Mouse (Mus musculus) cerebellum, adult 2 months (tissue): ENCODE measurements around the gene 4930524J08Rik.

Experiments
- CTCF ChIP-seq: fragments of 200-500 bp; IDR thresholded peaks from 2 replicates; pipeline ENCODE4 v1.5.1; 2011; ENCODE audit warnings: low read depth, mild to moderate bottlenecking, control low read depth, low read length, moderate library complexity, borderline replicate concordance; ENCODE audit not compliant: insufficient read depth
- POLR2A ChIP-seq: fragments of 200-500 bp; IDR thresholded peaks from 2 replicates; pipeline ENCODE4 v1.6.1; 2011; ENCODE audit warnings: low read length, control low read depth, borderline replicate concordance; ENCODE audit not compliant: insufficient read depth

DNA sequence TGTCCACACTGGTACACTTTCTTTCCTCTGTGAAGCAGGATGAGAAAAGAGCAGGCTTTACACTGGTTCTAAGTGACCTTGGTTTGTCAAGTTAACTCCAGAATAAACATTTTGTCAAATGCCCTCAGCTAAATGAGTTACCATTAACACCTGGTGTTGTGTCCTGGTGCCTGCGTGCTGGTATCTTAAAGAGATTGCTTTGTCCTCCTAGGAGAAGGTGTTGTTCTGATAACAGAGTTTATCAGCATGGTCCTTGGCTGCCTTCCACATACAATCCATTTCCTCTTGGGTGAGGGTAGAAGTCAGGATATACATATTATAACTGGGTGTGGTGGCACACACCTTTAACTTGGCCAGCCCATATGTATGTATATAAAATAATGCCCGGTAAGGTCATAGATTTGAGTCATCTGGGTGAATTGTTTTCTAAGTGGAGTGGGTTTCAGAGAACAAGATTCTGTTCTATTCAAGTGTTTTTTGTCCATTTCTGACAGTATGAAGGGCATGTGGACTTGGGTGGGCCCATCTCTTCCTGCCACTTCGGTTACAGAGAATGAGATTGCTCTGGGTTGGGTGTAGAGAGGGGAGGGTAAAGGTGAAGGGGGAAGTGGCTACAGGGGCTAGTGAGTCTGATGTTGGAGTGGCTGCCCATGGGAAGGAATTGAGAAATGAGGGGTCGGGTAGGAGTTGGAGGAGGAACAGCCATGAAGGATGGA lies 27.6 kb downstream of the 4930524J08Rik start:
- TF ChIP-seq CTCF (no peak), POLR2A (no peak)
